Mouse (Mus musculus) midbrain, embryonic 14.5 days (tissue): ENCODE data around the gene Gm14391. TPM values are rescaled to one million over a fixed set of nuclear protein-coding genes. Genes with fewer than 3 reads are reported as not detected.
"Not testable (repeated sequence)": the region's sequence is repeated elsewhere in the genome, so short reads cannot be mapped to it uniquely, and the experiment has no call there.

Source experiments
- ATAC-seq: fragments of 200-750 bp; cut with Nextera tagmentation; 2 replicates; pipeline ENCODE4 v1.8.0; 2017; ENCODE audit warnings: moderate number of reproducible peaks, moderate library complexity; ENCODE audit not compliant: low FRiP score, low TSS enrichment
- DNase-seq: peaks from one replicate; pipeline ENCODE4 v3.0.0-alpha.2; 2015
- H3K27ac ChIP-seq: fragments of 300-500 bp; sonication (generic); replicated peaks from 2 replicates; pipeline ENCODE4 v1.5.1; 2014; ENCODE audit warnings: mild to moderate bottlenecking, low read depth, low read length, moderate library complexity
- H3K27me3 ChIP-seq: fragments of 300-500 bp; sonication (generic); 2 replicates; pipeline ENCODE4 v1.6.1; 2014; ENCODE audit warnings: low read length, control low read depth, mixed read lengths; ENCODE audit not compliant: control insufficient read depth, insufficient read depth
- H3K36me3 ChIP-seq: fragments of 300-500 bp; sonication (generic); 2 replicates; pipeline ENCODE4 v1.6.1; 2014; ENCODE audit warnings: low read length, control low read depth; ENCODE audit not compliant: control insufficient read depth, insufficient read depth
- H3K4me1 ChIP-seq: fragments of 300-500 bp; sonication (generic); 2 replicates; pipeline ENCODE4 v1.6.1; 2014; ENCODE audit warnings: mild to moderate bottlenecking, antibody characterized with exemption, low read length, control low read depth; ENCODE audit not compliant: control insufficient read depth, insufficient read depth
- H3K4me2 ChIP-seq: fragments of 300-500 bp; sonication (generic); 2 replicates; pipeline ENCODE4 v1.6.1; 2014; ENCODE audit warnings: mild to moderate bottlenecking, low read length, moderate library complexity
- H3K4me3 ChIP-seq: fragments of 300-500 bp; sonication (generic); replicated peaks from 2 replicates; pipeline ENCODE4 v1.5.1; 2014; ENCODE audit warnings: low read depth, low read length
- H3K9ac ChIP-seq: fragments of 300-500 bp; sonication (generic); replicated peaks from 2 replicates; pipeline ENCODE4 v1.6.1; 2014; ENCODE audit warnings: mild to moderate bottlenecking, low read length, moderate library complexity
- H3K9me3 ChIP-seq: fragments of 300-500 bp; sonication (generic); 2 replicates; pipeline ENCODE4 v1.6.1; 2016; ENCODE audit warnings: low read length, control low read depth, mixed read lengths; ENCODE audit not compliant: control insufficient read depth
- WGBS: fragments of 180-500 bp; shearing (Covaris S2); extraction: QIAGEN DNeasy Blood & Tissue Kit; methylation state at CpG from one replicate; pipeline ENCODE4 v1.1.7; 2014; 5-methylcytosine and 5-hydroxymethylcytosine counted together
- polyA plus RNA-seq: library from polyadenylated mRNA; unstranded; fragments of >200 nt; fragmentation: Nextera tagmentation; extraction: Ambion mirVana; gene quantifications from 2 replicates; pipeline ENCODE4 v1.2.1, GENCODE M21; 2014

The Gm14391 gene
- polyA plus RNA-seq, 1 experiment from 2014 or later = 13.3 TPM

- 96% methylated on average over 12 of the region's 12 CpGs for WGBS
- H3K27me3 ChIP-seq, H3K4me1 ChIP-seq, DNase-seq, H3K36me3 ChIP-seq, H3K4me3 ChIP-seq, H3K9ac ChIP-seq, H3K9me3 ChIP-seq, ATAC-seq, H3K4me2 ChIP-seq, H3K27ac ChIP-seq: not testable (repeated sequence)
Observed at GRCm38 (mm10) chr2:175165110-175165509, 41.6 kb downstream of the Gm14391 start.

GRCm38 (mm10) chr2:175161438-175161837 lies 45.3 kb downstream of the Gm14391 start:
- H3K4me2 ChIP-seq, ATAC-seq, H3K9me3 ChIP-seq, H3K27me3 ChIP-seq, H3K27ac ChIP-seq, H3K9ac ChIP-seq, H3K4me3 ChIP-seq, H3K36me3 ChIP-seq, DNase-seq, H3K4me1 ChIP-seq: not testable (repeated sequence)
- 87% methylated on average over 4 of the region's 4 CpGs for WGBS

- Histone ChIP-seq H3K4me3 (no peak overlapping the region), H3K27ac (no peak overlapping the region), H3K9ac (no peak overlapping the region), H3K9me3 (peaks cover 3% of the 10 kb centered on the region; the same call in 1 of the 2 replicates), H3K4me2 (no peak overlapping the region), H3K36me3 (no peaks in the 10 kb centered on the region), H3K27me3 (no peaks in the 10 kb centered on the region), H3K4me1 (no peaks in the 10 kb centered on the region)
- DNase-seq (no peak), ATAC-seq (no peak)
- WGBS = 86% methylated on average over 3 of the region's 3 CpGs
Observed at GRCm38 (mm10) chr2:175158642-175159041, 48.1 kb downstream of the Gm14391 start.

- ATAC-seq (no peak), DNase-seq (no peak)
- H3K9me3 ChIP-seq = peaks cover 3% of the 10 kb centered on the region; the same call in 1 of the 2 replicates
- no peak overlapping the region for H3K9ac ChIP-seq
- no peaks in the 10 kb centered on the region for H3K36me3 ChIP-seq
- H3K4me2 ChIP-seq = no peak overlapping the region
- H3K27ac ChIP-seq = no peak overlapping the region
- no peaks in the 10 kb centered on the region for H3K4me1 ChIP-seq
- no peaks in the 10 kb centered on the region for H3K27me3 ChIP-seq
- WGBS = 93% methylated on average over 13 of the region's 13 CpGs
- H3K4me3 ChIP-seq = no peak overlapping the region
Observed at GRCm38 (mm10) chr2:175156696-175157095, 50.0 kb downstream of the Gm14391 start.

GRCm38 (mm10) chr2:175141993-175142295 lies 64.8 kb downstream of the Gm14391 start, which contains the start of gene Gm14399:
Gm14399 (minus strand) TSS chr2:175142012.
- not testable (repeated sequence) for H3K36me3 ChIP-seq, ATAC-seq, H3K9ac ChIP-seq, H3K9me3 ChIP-seq, H3K4me1 ChIP-seq, H3K27me3 ChIP-seq, H3K27ac ChIP-seq, DNase-seq
- H3K4me2 ChIP-seq = peak within 1 kb of the TSS; percentile 38
- whole genome bisulfite sequencing = 11% methylated on average over 1 of the region's 2 CpGs
- peak within 1 kb of the TSS; percentile 34 for H3K4me3 ChIP-seq

GRCm38 (mm10) chr2:175141118-175141992 lies 65.4 kb downstream of the Gm14391 start:
- H3K27me3 ChIP-seq, H3K9ac ChIP-seq, H3K9me3 ChIP-seq, H3K4me1 ChIP-seq, H3K36me3 ChIP-seq, H3K27ac ChIP-seq, ATAC-seq: not testable (repeated sequence)
- H3K4me2 ChIP-seq = peak overlapping the region; percentile 38
- 5% methylated on average over 25 of the region's 25 CpGs for WGBS
- DNase-seq = peak; percentile 0
- H3K4me3 ChIP-seq = peak overlapping the region; percentile 34

Other genes with a start within 250 kb of the Gm14391 start
- not detected in 2 replicates for gene Gm14444, start 196.7 kb downstream of the Gm14391 start, polyA plus RNA-seq
- not detected in 2 replicates for gene Gm14393, start 139.1 kb downstream of the Gm14391 start, polyA plus RNA-seq
- gene Gm14399, start 64.9 kb downstream of the Gm14391 start, polyA plus RNA-seq = 6.2 and 6.6 TPM in 2 replicates
- 1.3 and 1.4 TPM in 2 replicates for gene Gm14443, start 31.0 kb downstream of the Gm14391 start, polyA plus RNA-seq
- 3.2 TPM in 1 of 2 replicates, not detected in the other for gene Gm14440, start 68.2 kb upstream of the Gm14391 start, polyA plus RNA-seq
- 21.1 and 23.0 TPM in 2 replicates for gene Gm4631, start 131.3 kb upstream of the Gm14391 start, polyA plus RNA-seq
- 3.3 and 5.3 TPM in 2 replicates for gene Zfp968, start 165.5 kb upstream of the Gm14391 start, polyA plus RNA-seq
- gene Gm4724, start 228.9 kb upstream of the Gm14391 start, polyA plus RNA-seq = 10.6 and 19.6 TPM in 2 replicates